Mouse (Mus musculus) midbrain, embryonic 13.5 days (tissue): ENCODE measurements at regions not wholly inside any gene's neighbourhood (a gene's known extent, or its start where the extent isn't known, plus 50 kb on each side); places are given as distances from the start of the nearest gene placed in this dataset.

Experiments
- ATAC-seq: fragments of 200-750 bp; cut with Nextera tagmentation; 2 replicates; pipeline ENCODE4 v1.8.0; 2017; ENCODE audit warnings: mild to moderate bottlenecking, moderate TSS enrichment, moderate library complexity
- H3K27ac ChIP-seq: fragments of 300-500 bp; sonication (generic); 2 replicates; pipeline ENCODE4 v1.5.1; 2015; ENCODE audit warnings: inconsistent platforms, mild to moderate bottlenecking, moderate library complexity
- H3K27me3 ChIP-seq: fragments of 300-500 bp; sonication (generic); 2 replicates; pipeline ENCODE4 v1.6.1; 2015; ENCODE audit warnings: mild to moderate bottlenecking, inconsistent platforms
- H3K36me3 ChIP-seq: fragments of 300-500 bp; sonication (generic); 2 replicates; pipeline ENCODE4 v1.6.1; 2015; ENCODE audit warnings: mild to moderate bottlenecking, inconsistent platforms
- H3K4me1 ChIP-seq: fragments of 300-500 bp; sonication (generic); replicated peaks from 2 replicates; pipeline ENCODE4 v1.6.1; 2015; ENCODE audit warnings: inconsistent platforms
- H3K4me2 ChIP-seq: fragments of 300-500 bp; sonication (generic); replicated peaks from 2 replicates; pipeline ENCODE4 v1.6.1; 2015; ENCODE audit warnings: moderate library complexity, mild to moderate bottlenecking, inconsistent platforms
- H3K4me3 ChIP-seq: fragments of 300-500 bp; sonication (generic); replicated peaks from 2 replicates; pipeline ENCODE4 v1.5.1; 2015; ENCODE audit warnings: mild to moderate bottlenecking, inconsistent platforms
- H3K9ac ChIP-seq: fragments of 300-500 bp; sonication (generic); replicated peaks from 2 replicates; pipeline ENCODE4 v1.6.1; 2015; ENCODE audit warnings: mild to moderate bottlenecking, inconsistent platforms
- H3K9me3 ChIP-seq: fragments of 300-500 bp; sonication (generic); 2 replicates; pipeline ENCODE4 v1.6.1; 2016; ENCODE audit warnings: mild to moderate bottlenecking, inconsistent platforms
- WGBS: fragments of 180-500 bp; shearing (Covaris S2); methylation state at CpG from one replicate; pipeline ENCODE4 v1.1.7; 2015; 5-methylcytosine and 5-hydroxymethylcytosine counted together

- Histone ChIP-seq H3K9me3 (0 out of 2 replicates have a peak, but pooled peaks cover 4% of the 10 kb centered on the region), H3K4me2 (no peak overlapping the region), H3K4me3 (no peak overlapping the region), H3K36me3 (no peaks in the 10 kb centered on the region), H3K4me1 (peaks cover 18% of the 10 kb centered on the region), H3K27me3 (no peaks in the 10 kb centered on the region), H3K27ac (no peak overlapping the region), H3K9ac (no peak overlapping the region)
- WGBS = 65% methylated on average over 14 of the region's 14 CpGs
- peak; percentile 88 for ATAC-seq
Observed at GRCm38 (mm10) chr14:76313424-76314190, 101.2 kb upstream of the Tsc22d1 start.

GRCm38 (mm10) chr14:76318438-76318837, 96.3 kb upstream of the Tsc22d1 start:
- H3K9me3 ChIP-seq = 0 out of 2 replicates have a peak, but pooled peaks cover 4% of the 10 kb centered on the region
- H3K27ac ChIP-seq = no peak overlapping the region
- H3K4me3 ChIP-seq = no peak overlapping the region
- no peaks in the 10 kb centered on the region for H3K27me3 ChIP-seq
- no peak overlapping the region for H3K9ac ChIP-seq
- no peaks in the 10 kb centered on the region for H3K36me3 ChIP-seq
- peaks cover 7% of the 10 kb centered on the region for H3K4me1 ChIP-seq
- ATAC-seq = no peak
- H3K4me2 ChIP-seq = no peak overlapping the region
- WGBS = 85% methylated on average over 5 of the region's 5 CpGs

- Histone ChIP-seq H3K27ac (no peak overlapping the region), H3K4me3 (no peak overlapping the region), H3K27me3 (no peaks in the 10 kb centered on the region), H3K36me3 (no peaks in the 10 kb centered on the region), H3K9me3 (no peaks in the 10 kb centered on the region), H3K4me1 (no peaks in the 10 kb centered on the region), H3K9ac (no peak overlapping the region), H3K4me2 (no peak overlapping the region)
- ATAC-seq = no peak
- 86% methylated on average over 1 of the region's 1 CpGs for WGBS
Observed at GRCm38 (mm10) chr14:76324246-76324645, 90.5 kb upstream of the Tsc22d1 start.

- ATAC-seq = no peak
- WGBS = 77% methylated on average over 5 of the region's 5 CpGs
- no peak overlapping the region for H3K9ac ChIP-seq
- H3K36me3 ChIP-seq = no peaks in the 10 kb centered on the region
- H3K4me1 ChIP-seq = peaks cover 18% of the 10 kb centered on the region
- no peak overlapping the region for H3K27ac ChIP-seq
- H3K27me3 ChIP-seq = no peaks in the 10 kb centered on the region
- H3K4me2 ChIP-seq = no peak overlapping the region
- H3K9me3 ChIP-seq = no peaks in the 10 kb centered on the region
- H3K4me3 ChIP-seq = no peak overlapping the region
Observed at GRCm38 (mm10) chr14:76329983-76330382, 84.8 kb upstream of the Tsc22d1 start.

- H3K9ac ChIP-seq = no peak overlapping the region
- H3K36me3 ChIP-seq = no peaks in the 10 kb centered on the region
- no peak overlapping the region for H3K4me2 ChIP-seq
- no peak overlapping the region for H3K4me3 ChIP-seq
- peaks cover 18% of the 10 kb centered on the region for H3K4me1 ChIP-seq
- no peaks in the 10 kb centered on the region for H3K9me3 ChIP-seq
- peak; percentile 93 for ATAC-seq
- peak overlapping the region; percentile 37 for H3K27ac ChIP-seq
- no peaks in the 10 kb centered on the region for H3K27me3 ChIP-seq
- 25% methylated on average over 11 of the region's 11 CpGs for WGBS
Observed at GRCm38 (mm10) chr14:76331497-76332335, 83.0 kb upstream of the Tsc22d1 start.

- WGBS = 68% methylated on average over 10 of the region's 10 CpGs
- H3K27me3 ChIP-seq = no peaks in the 10 kb centered on the region
Observed at GRCm38 (mm10) chr14:76332336-76332703, 82.4 kb upstream of the Tsc22d1 start.

GRCm38 (mm10) chr14:76340789-76341188, 74.0 kb upstream of the Tsc22d1 start:
- ATAC-seq = no peak
- no peak overlapping the region for H3K9ac ChIP-seq
- H3K4me3 ChIP-seq = no peak overlapping the region
- WGBS = 94% methylated on average over 7 of the region's 7 CpGs
- H3K27me3 ChIP-seq = no peaks in the 10 kb centered on the region
- no peaks in the 10 kb centered on the region for H3K36me3 ChIP-seq
- no peak overlapping the region for H3K4me2 ChIP-seq
- H3K27ac ChIP-seq = no peak overlapping the region
- no peaks in the 10 kb centered on the region for H3K4me1 ChIP-seq
- no peaks in the 10 kb centered on the region for H3K9me3 ChIP-seq

More at GRCm38 (mm10) chr14:76332336-76332703, 82.4 kb upstream of the Tsc22d1 start:
- Histone ChIP-seq H3K4me3 (no peak overlapping the region), H3K4me2 (no peak overlapping the region), H3K9me3 (no peaks in the 10 kb centered on the region), H3K4me1 (peaks cover 18% of the 10 kb centered on the region), H3K9ac (no peak overlapping the region), H3K36me3 (no peaks in the 10 kb centered on the region), H3K27ac (peak overlapping the region; percentile 30; the same call in 1 of the 2 replicates)
- ATAC-seq = no peak

GRCm38 (mm10) chr14:76341226-76341625, 73.5 kb upstream of the Tsc22d1 start:
- ATAC-seq = no peak
- Histone ChIP-seq H3K4me1 (no peaks in the 10 kb centered on the region), H3K4me3 (no peak overlapping the region), H3K27ac (no peak overlapping the region), H3K27me3 (no peaks in the 10 kb centered on the region), H3K9ac (no peak overlapping the region), H3K4me2 (no peak overlapping the region), H3K36me3 (no peaks in the 10 kb centered on the region), H3K9me3 (no peaks in the 10 kb centered on the region)
- 96% methylated on average over 10 of the region's 10 CpGs for WGBS

- 61% methylated on average over 9 of the region's 9 CpGs for WGBS
- ATAC-seq = no peak
- H3K9ac ChIP-seq = no peak overlapping the region
- no peaks in the 10 kb centered on the region for H3K27me3 ChIP-seq
- no peak overlapping the region for H3K4me2 ChIP-seq
- no peak overlapping the region for H3K4me3 ChIP-seq
- H3K36me3 ChIP-seq = no peaks in the 10 kb centered on the region
- no peaks in the 10 kb centered on the region; the same call in 1 of the 2 replicates for H3K9me3 ChIP-seq
- no peaks in the 10 kb centered on the region for H3K4me1 ChIP-seq
- no peak overlapping the region for H3K27ac ChIP-seq
Observed at GRCm38 (mm10) chr14:76351856-76352255, 62.9 kb upstream of the Tsc22d1 start.

GRCm38 (mm10) chr14:76356161-76356560, 58.6 kb upstream of the Tsc22d1 start:
- Histone ChIP-seq H3K27me3 (no peaks in the 10 kb centered on the region), H3K4me3 (no peak overlapping the region), H3K9me3 (peaks cover 6% of the 10 kb centered on the region; the same call in 1 of the 2 replicates), H3K9ac (no peak overlapping the region), H3K4me1 (no peaks in the 10 kb centered on the region), H3K4me2 (no peak overlapping the region), H3K27ac (no peak overlapping the region), H3K36me3 (no peaks in the 10 kb centered on the region)
- WGBS = 74% methylated on average over 2 of the region's 2 CpGs
- ATAC-seq = no peak

- Histone ChIP-seq H3K36me3 (no peaks in the 10 kb centered on the region), H3K4me3 (no peak overlapping the region), H3K9me3 (peaks cover 6% of the 10 kb centered on the region; the same call in 1 of the 2 replicates), H3K27ac (no peak overlapping the region), H3K4me1 (no peaks in the 10 kb centered on the region), H3K4me2 (no peak overlapping the region), H3K9ac (no peak overlapping the region), H3K27me3 (no peaks in the 10 kb centered on the region)
- 93% methylated on average over 11 of the region's 11 CpGs for WGBS
- no peak for ATAC-seq
Observed at GRCm38 (mm10) chr14:76359837-76360410, 54.8 kb upstream of the Tsc22d1 start.

GRCm38 (mm10) chr14:76364034-76364433, 50.7 kb upstream of the Tsc22d1 start:
- Histone ChIP-seq H3K9ac (no peak overlapping the region), H3K27ac (no peak overlapping the region), H3K4me3 (no peak overlapping the region), H3K4me2 (no peak overlapping the region), H3K4me1 (no peaks in the 10 kb centered on the region), H3K27me3 (no peaks in the 10 kb centered on the region), H3K36me3 (no peaks in the 10 kb centered on the region), H3K9me3 (0 out of 2 replicates have a peak, but pooled peaks cover 5% of the 10 kb centered on the region)
- no peak for ATAC-seq
- WGBS = 94% methylated on average over 4 of the region's 4 CpGs
